Mouse (Mus musculus): ENCODE results near the gene Gm21983. TPM values are rescaled to one million over a fixed set of nuclear protein-coding genes. Genes with fewer than 3 reads are reported as not detected.

The Gm21983 gene
- polyA plus RNA-seq, 1 experiment from 2014 or later: not detected

GRCm38 (mm10) chr7:27132588-27132987 lies 48.3 kb downstream of the Gm21983 start:
- no peaks in the 10 kb centered on the region for H3K36me3 ChIP-seq (ENCODE audit: control insufficient read depth, insufficient read depth, low read length)
- H3K4me3 ChIP-seq (replicated peaks; ENCODE audit: low read depth, low read length): no peak overlapping the region
- H3K27ac ChIP-seq (replicated peaks; ENCODE audit: low read depth, low read length): no peak overlapping the region
- no peaks in the 10 kb centered on the region for H3K4me1 ChIP-seq (ENCODE audit: control insufficient read depth, insufficient read depth, low read length)
- WGBS: 15% methylated on average over 10 of the region's 10 CpGs
- H3K27me3 ChIP-seq (ENCODE audit: control insufficient read depth, insufficient read depth, low read length): no peaks in the 10 kb centered on the region
- ATAC-seq (ENCODE audit: low FRiP score, low TSS enrichment): no peak
- H3K9me3 ChIP-seq (ENCODE audit: control insufficient read depth, low read length): no peaks in the 10 kb centered on the region
- H3K9ac ChIP-seq (replicated peaks; ENCODE audit: low read length): no peak overlapping the region
- no peak overlapping the region for H3K4me2 ChIP-seq (ENCODE audit: low read length)
- DNase-seq: peak; percentile 80

DNA sequence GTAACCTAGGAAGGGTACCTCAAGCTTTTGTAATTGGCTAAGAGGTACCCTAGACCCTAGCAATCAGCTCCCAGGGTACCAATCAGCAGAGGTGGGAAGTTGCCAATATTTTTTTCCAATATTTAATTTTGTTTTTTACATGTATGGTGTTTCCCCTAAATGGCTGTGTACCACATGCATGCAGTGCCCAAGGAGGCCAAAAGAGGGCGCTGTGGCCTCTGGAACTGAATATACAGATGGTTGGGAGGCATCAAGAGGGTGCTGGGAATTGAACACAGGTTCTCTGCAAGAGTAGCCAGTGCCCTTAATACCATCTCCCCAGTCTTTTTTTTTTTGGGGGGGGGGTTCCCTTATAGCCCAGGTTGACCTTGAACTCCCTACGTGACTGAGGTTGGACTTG lies 49.5 kb downstream of the Gm21983 start:
- H3K9me3 ChIP-seq (ENCODE audit: control insufficient read depth, low read length): no peaks in the 10 kb centered on the region
- DNase-seq: no peak
- H3K36me3 ChIP-seq (ENCODE audit: control insufficient read depth, insufficient read depth, low read length): no peaks in the 10 kb centered on the region
- H3K4me3 ChIP-seq (replicated peaks; ENCODE audit: low read depth, low read length): no peak overlapping the region
- no peak for ATAC-seq (ENCODE audit: low FRiP score, low TSS enrichment)
- H3K4me2 ChIP-seq (ENCODE audit: low read length): no peak overlapping the region
- no peak overlapping the region for H3K27ac ChIP-seq (replicated peaks; ENCODE audit: low read depth, low read length)
- no peak overlapping the region for H3K9ac ChIP-seq (replicated peaks; ENCODE audit: low read length)
- 72% methylated on average over 2 of the region's 2 CpGs for WGBS
- no peaks in the 10 kb centered on the region for H3K4me1 ChIP-seq (ENCODE audit: control insufficient read depth, insufficient read depth, low read length)
- no peaks in the 10 kb centered on the region for H3K27me3 ChIP-seq (ENCODE audit: control insufficient read depth, insufficient read depth, low read length)

DNA sequence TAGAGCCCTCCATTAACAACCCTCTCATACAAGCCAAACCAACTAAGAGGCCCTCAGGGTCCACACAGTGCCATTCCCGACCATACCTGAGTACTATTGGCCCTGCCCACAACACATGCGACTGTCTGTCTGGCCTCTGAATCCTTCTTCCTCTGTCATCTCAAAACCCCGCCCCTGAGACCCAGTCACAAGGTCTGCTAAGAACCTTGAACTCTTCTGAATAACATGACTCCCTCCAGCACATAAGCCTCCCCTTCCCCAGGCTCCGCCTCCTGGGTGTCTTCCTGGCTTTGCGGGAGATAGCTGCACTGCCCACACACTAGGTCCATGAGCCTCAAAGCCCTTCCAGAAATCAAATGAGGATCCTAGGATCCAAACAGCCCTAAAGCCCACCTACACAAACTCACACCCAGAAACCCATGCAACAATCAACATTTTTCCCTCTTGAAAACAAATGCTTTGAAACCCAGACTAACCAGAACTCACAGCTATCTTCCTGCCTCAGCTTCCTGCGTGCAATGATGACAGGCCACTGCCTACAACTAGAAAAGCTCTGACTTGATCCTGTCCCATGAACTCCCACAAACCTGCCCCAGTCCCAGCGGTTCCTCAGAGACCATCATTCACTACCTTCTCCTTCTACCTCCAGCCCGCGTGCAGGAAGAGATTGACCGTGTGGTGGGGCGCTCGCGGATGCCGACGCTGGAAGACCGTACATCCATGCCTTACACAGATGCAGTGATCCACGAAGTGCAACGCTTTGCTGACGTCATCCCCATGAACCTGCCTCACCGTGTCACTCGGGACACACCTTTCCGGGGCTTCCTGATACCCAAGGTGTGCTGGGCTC lies 50.1 kb downstream of the Gm21983 start:
- DNase-seq: no peak
- H3K4me3 ChIP-seq (replicated peaks; ENCODE audit: low read depth, low read length): no peak overlapping the region
- no peaks in the 10 kb centered on the region for H3K4me1 ChIP-seq (ENCODE audit: control insufficient read depth, insufficient read depth, low read length)
- no peak for ATAC-seq (ENCODE audit: low FRiP score, low TSS enrichment)
- H3K9ac ChIP-seq (replicated peaks; ENCODE audit: low read length): no peak overlapping the region
- no peaks in the 10 kb centered on the region for H3K9me3 ChIP-seq (ENCODE audit: control insufficient read depth, low read length)
- H3K36me3 ChIP-seq (ENCODE audit: control insufficient read depth, insufficient read depth, low read length): no peaks in the 10 kb centered on the region
- WGBS: 90% methylated on average over 22 of the region's 22 CpGs
- H3K27me3 ChIP-seq (ENCODE audit: control insufficient read depth, insufficient read depth, low read length): no peaks in the 10 kb centered on the region
- no peak overlapping the region for H3K4me2 ChIP-seq (ENCODE audit: low read length)
- H3K27ac ChIP-seq (replicated peaks; ENCODE audit: low read depth, low read length): no peak overlapping the region

DNA sequence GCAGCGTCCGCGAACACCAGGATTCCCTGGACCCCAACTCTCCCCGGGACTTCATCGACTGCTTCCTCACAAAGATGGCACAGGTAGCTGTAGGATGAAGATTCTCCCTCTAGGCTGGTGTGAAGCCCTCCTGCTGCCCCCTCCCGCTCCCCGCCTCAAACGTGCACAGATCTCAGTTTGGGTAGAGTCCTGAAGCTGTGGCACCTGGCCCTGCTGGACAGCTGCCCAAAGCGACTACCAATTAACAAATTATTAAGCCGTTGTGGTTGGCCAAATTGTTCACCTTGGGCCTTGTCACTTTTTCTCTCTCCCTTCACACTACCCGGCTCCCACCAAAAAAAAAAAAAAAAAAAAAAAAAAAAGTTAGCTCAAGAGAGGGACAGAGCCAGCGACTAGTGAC lies 51.1 kb downstream of the Gm21983 start:
- H3K4me1 ChIP-seq (ENCODE audit: control insufficient read depth, insufficient read depth, low read length): no peaks in the 10 kb centered on the region
- no peaks in the 10 kb centered on the region for H3K9me3 ChIP-seq (ENCODE audit: control insufficient read depth, low read length)
- 92% methylated on average over 12 of the region's 12 CpGs for WGBS
- no peak overlapping the region for H3K9ac ChIP-seq (replicated peaks; ENCODE audit: low read length)
- no peaks in the 10 kb centered on the region for H3K36me3 ChIP-seq (ENCODE audit: control insufficient read depth, insufficient read depth, low read length)
- DNase-seq (no peak), ATAC-seq (ENCODE audit: low FRiP score, low TSS enrichment) (no peak)
- H3K4me2 ChIP-seq (ENCODE audit: low read length): no peak overlapping the region
- no peaks in the 10 kb centered on the region for H3K27me3 ChIP-seq (ENCODE audit: control insufficient read depth, insufficient read depth, low read length)
- H3K27ac ChIP-seq (replicated peaks; ENCODE audit: low read depth, low read length): no peak overlapping the region
- H3K4me3 ChIP-seq (replicated peaks; ENCODE audit: low read depth, low read length): no peak overlapping the region

DNA sequence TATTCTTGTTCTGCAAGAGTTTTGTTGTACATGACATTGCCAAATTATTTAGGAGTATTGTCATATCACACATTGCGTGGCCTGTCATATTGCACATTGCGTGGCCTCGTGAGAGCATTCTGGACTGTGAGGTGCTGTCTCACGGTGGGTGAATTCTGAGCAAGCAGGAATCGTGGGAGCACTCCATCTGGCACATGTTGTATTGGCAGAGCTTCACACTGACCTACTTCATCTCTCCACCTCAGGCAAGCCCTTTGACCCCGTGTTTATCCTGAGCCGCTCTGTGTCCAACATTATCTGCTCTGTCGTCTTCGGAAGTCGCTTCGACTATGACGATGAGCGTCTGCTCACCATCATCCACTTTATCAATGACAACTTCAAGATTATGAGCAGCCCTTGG lies 51.9 kb downstream of the Gm21983 start:
- no peaks in the 10 kb centered on the region for H3K27me3 ChIP-seq (ENCODE audit: control insufficient read depth, insufficient read depth, low read length)
- no peaks in the 10 kb centered on the region for H3K36me3 ChIP-seq (ENCODE audit: control insufficient read depth, insufficient read depth, low read length)
- H3K9me3 ChIP-seq (ENCODE audit: control insufficient read depth, low read length): no peaks in the 10 kb centered on the region
- H3K4me3 ChIP-seq (replicated peaks; ENCODE audit: low read depth, low read length): no peak overlapping the region
- 94% methylated on average over 13 of the region's 13 CpGs for WGBS
- no peak overlapping the region for H3K27ac ChIP-seq (replicated peaks; ENCODE audit: low read depth, low read length)
- no peak overlapping the region for H3K9ac ChIP-seq (replicated peaks; ENCODE audit: low read length)
- DNase-seq (no peak), ATAC-seq (ENCODE audit: low FRiP score, low TSS enrichment) (no peak)
- no peaks in the 10 kb centered on the region for H3K4me1 ChIP-seq (ENCODE audit: control insufficient read depth, insufficient read depth, low read length)
- H3K4me2 ChIP-seq (ENCODE audit: low read length): no peak overlapping the region

GRCm38 (mm10) chr7:27128162-27128561 lies 52.7 kb downstream of the Gm21983 start:
- Histone ChIP-seq H3K36me3 (ENCODE audit: control insufficient read depth, insufficient read depth, low read length) (no peaks in the 10 kb centered on the region), H3K27ac (replicated peaks; ENCODE audit: low read depth, low read length) (no peak overlapping the region), H3K4me2 (ENCODE audit: low read length) (no peak overlapping the region), H3K4me3 (replicated peaks; ENCODE audit: low read depth, low read length) (no peak overlapping the region), H3K27me3 (ENCODE audit: control insufficient read depth, insufficient read depth, low read length) (no peaks in the 10 kb centered on the region), H3K9me3 (ENCODE audit: control insufficient read depth, low read length) (no peaks in the 10 kb centered on the region), H3K9ac (replicated peaks; ENCODE audit: low read length) (no peak overlapping the region), H3K4me1 (ENCODE audit: control insufficient read depth, insufficient read depth, low read length) (no peaks in the 10 kb centered on the region)
- peak; percentile 47 for DNase-seq
- WGBS: 49% methylated on average over 3 of the region's 3 CpGs
- ATAC-seq (ENCODE audit: low FRiP score, low TSS enrichment): no peak

GRCm38 (mm10) chr7:27124969-27125368 lies 55.9 kb downstream of the Gm21983 start:
- no peaks in the 10 kb centered on the region for H3K4me1 ChIP-seq (ENCODE audit: control insufficient read depth, insufficient read depth, low read length)
- H3K36me3 ChIP-seq (ENCODE audit: control insufficient read depth, insufficient read depth, low read length): no peaks in the 10 kb centered on the region
- no peaks in the 10 kb centered on the region for H3K9me3 ChIP-seq (ENCODE audit: control insufficient read depth, low read length)
- no peak for ATAC-seq (ENCODE audit: low FRiP score, low TSS enrichment)
- no peak overlapping the region for H3K9ac ChIP-seq (replicated peaks; ENCODE audit: low read length)
- DNase-seq: no peak
- H3K4me3 ChIP-seq (replicated peaks; ENCODE audit: low read depth, low read length): no peak overlapping the region
- WGBS: 91% methylated on average over 4 of the region's 4 CpGs
- no peak overlapping the region for H3K4me2 ChIP-seq (ENCODE audit: low read length)
- no peaks in the 10 kb centered on the region for H3K27me3 ChIP-seq (ENCODE audit: control insufficient read depth, insufficient read depth, low read length)
- H3K27ac ChIP-seq (replicated peaks; ENCODE audit: low read depth, low read length): no peak overlapping the region

- no peak overlapping the region for H3K27ac ChIP-seq (replicated peaks; ENCODE audit: low read depth, low read length)
- no peaks in the 10 kb centered on the region for H3K9me3 ChIP-seq (ENCODE audit: control insufficient read depth, low read length)
- H3K4me3 ChIP-seq (replicated peaks; ENCODE audit: low read depth, low read length): no peak overlapping the region
- ATAC-seq (ENCODE audit: low FRiP score, low TSS enrichment) (no peak), DNase-seq (no peak)
- no peaks in the 10 kb centered on the region for H3K36me3 ChIP-seq (ENCODE audit: control insufficient read depth, insufficient read depth, low read length)
- H3K4me1 ChIP-seq (ENCODE audit: control insufficient read depth, insufficient read depth, low read length): no peaks in the 10 kb centered on the region
- no peak overlapping the region for H3K9ac ChIP-seq (replicated peaks; ENCODE audit: low read length)
- no peaks in the 10 kb centered on the region for H3K27me3 ChIP-seq (ENCODE audit: control insufficient read depth, insufficient read depth, low read length)
- WGBS: 81% methylated on average over 5 of the region's 5 CpGs
- H3K4me2 ChIP-seq (ENCODE audit: low read length): no peak overlapping the region
These were observed 56.5 kb downstream of the Gm21983 start for GRCm38 (mm10) chr7:27124305-27124832.

DNA sequence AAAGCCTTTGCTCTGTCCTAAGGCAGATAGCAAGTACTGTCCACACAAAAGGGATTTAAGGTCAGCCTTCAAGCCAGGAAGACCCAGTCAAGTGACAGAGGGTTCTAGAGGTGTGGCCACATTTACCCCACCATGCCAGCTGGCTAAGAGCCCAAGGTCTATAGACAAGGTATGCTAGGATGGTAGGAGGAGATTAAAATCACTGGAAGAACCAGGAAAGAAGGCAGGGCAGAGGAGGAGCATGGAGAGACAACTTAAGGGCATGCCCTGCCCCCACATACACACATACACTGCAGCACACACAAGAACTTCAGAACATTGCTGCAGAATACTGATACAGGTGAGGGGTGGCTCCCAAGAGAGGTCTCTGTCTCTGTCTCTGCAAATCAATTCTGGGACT lies 61.2 kb downstream of the Gm21983 start, which contains the start of gene Cyp2f2:
Gene Cyp2f2, plus strand, starts transcription at position 234 of the 400 bp plus-strand sequence.
- H3K9me3 ChIP-seq (ENCODE audit: control insufficient read depth, low read length): no peaks in the 10 kb centered on the region
- no peak for DNase-seq
- H3K4me3 ChIP-seq (replicated peaks; ENCODE audit: low read depth, low read length): no peak within 1 kb of the TSS
- no peaks in the 10 kb centered on the region for H3K4me1 ChIP-seq (ENCODE audit: control insufficient read depth, insufficient read depth, low read length)
- H3K36me3 ChIP-seq (ENCODE audit: control insufficient read depth, insufficient read depth, low read length): no peaks in the 10 kb centered on the region
- H3K27me3 ChIP-seq (ENCODE audit: control insufficient read depth, insufficient read depth, low read length): no peaks in the 10 kb centered on the region
- no peak for ATAC-seq (ENCODE audit: low FRiP score, low TSS enrichment)
- no peak within 1 kb of the TSS for H3K27ac ChIP-seq (replicated peaks; ENCODE audit: low read depth, low read length)
- H3K9ac ChIP-seq (replicated peaks; ENCODE audit: low read length): no peak within 1 kb of the TSS
- H3K4me2 ChIP-seq (ENCODE audit: low read length): no peak within 1 kb of the TSS
